In the genomic region with DNA sequence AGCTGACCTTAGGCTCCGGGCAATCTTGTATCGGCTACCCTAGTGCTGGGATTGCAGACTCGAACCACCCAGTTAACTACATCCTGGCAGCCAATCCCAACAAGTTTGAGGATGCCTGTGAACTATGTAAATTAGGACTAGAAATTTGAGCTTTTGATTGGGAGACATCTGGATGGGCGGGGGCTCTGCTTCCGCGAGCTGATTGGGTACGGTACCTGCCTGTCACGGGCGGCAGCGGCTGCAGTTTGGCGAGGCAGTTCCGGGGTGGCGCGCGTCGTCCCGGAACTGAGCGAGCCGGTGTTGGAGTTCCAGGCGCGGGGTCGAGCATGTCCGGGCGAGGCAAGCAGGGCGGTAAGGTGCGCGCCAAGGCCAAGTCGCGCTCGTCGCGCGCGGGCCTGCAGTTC, we compare ENCODE assay signal across 8 mouse cellular contexts. TPM values are rescaled to one million over a fixed set of nuclear protein-coding genes. Genes with fewer than 3 reads are reported as not detected.
DNase-seq lines count a peak whose midpoint lies in the region; ATAC-seq and TF ChIP-seq lines count a peak whose summit lies in the region.

A gene (plus strand): TSS at position 231 of the 404 bp plus-strand sequence.

- H3K27ac ChIP-seq in hindbrain, embryonic 10.5 days, result peak within 1 kb of the TSS; percentile 85
- H3K27ac ChIP-seq in lung, postnatal 0 days (ENCODE audit: low read length), result peak within 1 kb of the TSS; percentile 95

- H3K4me3 ChIP-seq in hindbrain, embryonic 10.5 days, result peak within 1 kb of the TSS; percentile 85
- H3K4me3 ChIP-seq in lung, postnatal 0 days (ENCODE audit: low read depth, low read length), result peak within 1 kb of the TSS; percentile 77

- peak within 1 kb of the TSS; percentile 90 for H3K4me2 ChIP-seq in lung, postnatal 0 days (replicated peaks; ENCODE audit: low read depth, low read length)

- peak; percentile 76 for ATAC-seq in frontal cortex, adult (ENCODE audit: low TSS enrichment)
- ATAC-seq in lung, postnatal 0 days, result peak; percentile 81

- no peaks in the 10 kb centered on the region for H3K27me3 ChIP-seq in hindbrain, embryonic 10.5 days (ENCODE audit: insufficient read depth, poor library complexity, severe bottlenecking)
- no peaks in the 10 kb centered on the region for H3K27me3 ChIP-seq in lung, postnatal 0 days (replicated peaks; ENCODE audit: insufficient read depth, low read length)

- H3K9ac ChIP-seq in lung, postnatal 0 days (replicated peaks; ENCODE audit: low read depth), result peak within 1 kb of the TSS; percentile 70

- H3K4me1 ChIP-seq in hindbrain, embryonic 10.5 days (replicated peaks), result peaks cover 32% of the 10 kb centered on the region
- H3K4me1 ChIP-seq in lung, postnatal 0 days (ENCODE audit: insufficient read depth, low read depth, low read length), result peaks cover 3% of the 10 kb centered on the region; the same call in 1 of the 2 replicates

- TF ChIP-seq CTCF in lung, postnatal 0 days (IDR thresholded peaks at IDR 0.05), result no peak

- H3K9me3 ChIP-seq in hindbrain, embryonic 10.5 days, result no peaks in the 10 kb centered on the region
- no peaks in the 10 kb centered on the region for H3K9me3 ChIP-seq in lung, postnatal 0 days (ENCODE audit: low read length)

- DNase-seq in MN1 (ENCODE audit: low spot score), result peak; percentile 96
- DNase-seq in cerebellum, adult 9-10 months, result peak; percentile 98
- peak; percentile 97 for DNase-seq in hindbrain, embryonic 10.5 days (ENCODE audit: low spot score)
- DNase-seq in layer of hippocampus, adult 9-11 months, result peak; percentile 97
- DNase-seq in lung, postnatal 0 days (ENCODE audit: low spot score), result peak; percentile 97
- DNase-seq in ovary, postnatal 14 days (ENCODE audit: low spot score), result peak; percentile 99
- peak; percentile 99 for DNase-seq in thymus, postnatal 14 days

- TF ChIP-seq EP300 in lung, postnatal 0 days (IDR thresholded peaks at IDR 0.05), result peak; percentile 42; the same call in 1 of the 2 replicates

- under 1% methylated on average over 34 of the region's 34 CpGs for whole genome bisulfite sequencing in hindbrain, embryonic 10.5 days
- WGBS in lung, postnatal 0 days, result 0% methylated on average over 34 of the region's 34 CpGs

- peaks cover 31% of the 10 kb centered on the region for H3K36me3 ChIP-seq in hindbrain, embryonic 10.5 days
- H3K36me3 ChIP-seq in lung, postnatal 0 days (ENCODE audit: insufficient read depth, low read length), result 0 out of 2 replicates have a peak, but pooled peaks cover 6% of the 10 kb centered on the region

RNA-seq across cellular contexts. Expression of the gene that starts here (rescaled TPM):
- 105 and 120 TPM in 2 replicates for polyA plus RNA-seq in hindbrain, embryonic 10.5 days (2016; fragmentation: Nextera tagmentation; extraction: Ambion mirVana)
- polyA plus RNA-seq in lung, postnatal 0 days (2015; fragmentation: Nextera tagmentation; extraction: Ambion mirVana), result 424 and 464 TPM in 2 replicates

Comparison
In these comparisons a context has a peak if more than half of its experiments do, and no peak if none do; other contexts are left out.
1. Peak in every context shown above with its lines: DNase-seq, ATAC-seq, H3K4me3 ChIP-seq and H3K27ac ChIP-seq.